Mouse (Mus musculus): Measurements from ENCODE around the gene Rbpj.

DNA sequence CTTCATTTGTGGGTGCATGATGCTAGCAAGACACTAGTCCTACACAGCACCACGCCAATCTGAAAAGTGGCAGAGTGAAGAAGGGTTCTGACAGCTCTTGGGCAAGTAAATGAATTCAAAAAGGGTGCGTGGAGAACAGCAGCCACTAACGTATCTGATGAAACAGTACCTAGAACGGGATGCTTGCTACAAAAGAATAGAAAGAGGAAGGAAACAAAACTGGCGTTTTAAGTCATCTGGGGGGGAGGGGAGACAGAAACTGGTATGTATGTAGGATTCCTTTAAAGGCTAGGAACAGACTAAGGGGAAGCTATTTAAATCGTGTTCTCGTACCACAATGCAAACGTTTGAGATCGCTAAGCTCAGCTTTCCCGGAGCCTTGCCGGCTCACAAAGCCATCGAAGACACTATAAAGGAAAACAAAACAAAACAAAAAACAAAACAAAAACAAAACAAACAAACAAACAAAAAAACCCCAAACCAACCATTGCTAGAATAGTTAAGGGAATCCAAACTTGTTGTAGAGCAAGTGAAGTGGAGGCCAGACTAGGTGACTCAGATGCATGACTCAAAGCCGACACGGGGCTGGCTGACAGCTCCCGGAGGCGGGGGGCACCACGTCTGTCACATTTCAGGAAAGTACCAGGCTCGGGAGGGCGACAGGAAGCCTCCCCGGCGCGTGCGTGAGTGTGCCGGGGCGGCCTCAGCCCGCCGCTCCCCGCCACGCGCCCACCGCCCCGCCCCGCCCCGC, 122.6 kb downstream of the Rbpj start:
- no peak for TF ChIP-seq POLR2A (IDR thresholded peaks at IDR 0.05; ENCODE audit: insufficient read length, low read depth)
- no peak for TF ChIP-seq USF1 (IDR thresholded peaks at IDR 0.05; ENCODE audit: low read depth)
- no peak for TF ChIP-seq CEBPB (IDR thresholded peaks at IDR 0.05; ENCODE audit: insufficient read depth, poor library complexity, severe bottlenecking)
- no peak for TF ChIP-seq E2F4 (IDR thresholded peaks at IDR 0.05; ENCODE audit: insufficient read depth)
- no peak for TF ChIP-seq TCF12 (IDR thresholded peaks at IDR 0.05; ENCODE audit: insufficient read depth, poor library complexity, severe bottlenecking)
- TF ChIP-seq POLR2AphosphoS2 (IDR thresholded peaks at IDR 0.05; ENCODE audit: insufficient read length, low read depth) = no peak
- no peak for TF ChIP-seq MYOG (IDR thresholded peaks at IDR 0.05; ENCODE audit: control insufficient read depth in 1 of 3, insufficient read depth in 1 of 3, insufficient read length in 2 of 3, low read depth in 2 of 3)
- no peak for TF ChIP-seq REST (IDR thresholded peaks at IDR 0.05; ENCODE audit: insufficient read depth, insufficient read length)
- no peak for TF ChIP-seq MAX (IDR thresholded peaks at IDR 0.05; ENCODE audit: low read depth)

All from myocyte (in vitro differentiated cells).